Mouse (Mus musculus): ENCODE measurements around the gene Vps37b.

DNA sequence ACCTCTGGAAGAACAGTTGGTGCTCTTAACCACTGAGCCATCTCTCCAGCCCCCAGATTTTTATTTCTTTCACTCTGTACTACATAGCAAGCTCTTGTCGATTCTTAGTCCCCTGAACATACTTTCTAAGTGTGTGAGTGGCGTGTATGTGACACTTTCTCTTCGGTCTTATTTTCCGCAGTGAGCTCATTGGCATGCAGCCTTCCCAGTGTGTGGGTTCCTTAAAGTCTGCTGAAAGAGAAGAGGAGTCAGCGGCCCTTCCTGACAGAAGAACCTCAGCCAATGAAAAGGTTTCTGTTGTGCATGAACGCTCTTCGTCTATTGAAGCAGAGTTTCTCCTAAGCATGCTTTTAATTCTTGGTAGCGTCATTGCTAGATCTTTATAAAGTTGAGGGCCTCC lies 74.9 kb downstream of the Vps37b start:
- TF ChIP-seq POLR2A (IDR thresholded peaks at IDR 0.05; ENCODE audit: borderline replicate concordance, extremely low read depth, low read depth, low read length) (no peak), CTCF (IDR thresholded peaks at IDR 0.05; ENCODE audit: insufficient read depth, low read length) (no peak)

Measured in lung, adult 2 months (tissue).